Mouse (Mus musculus) 3134 (cell line): ENCODE measurements around the gene Tbx19.

Experiments used
- DNase-seq: peaks from one replicate; pipeline ENCODE4 v3.0.0-alpha.2; 2011; ENCODE audit warnings: low spot score; ENCODE audit not compliant: insufficient read length; ENCODE audit errors: extremely low read depth

Tbx19 gene

DNA sequence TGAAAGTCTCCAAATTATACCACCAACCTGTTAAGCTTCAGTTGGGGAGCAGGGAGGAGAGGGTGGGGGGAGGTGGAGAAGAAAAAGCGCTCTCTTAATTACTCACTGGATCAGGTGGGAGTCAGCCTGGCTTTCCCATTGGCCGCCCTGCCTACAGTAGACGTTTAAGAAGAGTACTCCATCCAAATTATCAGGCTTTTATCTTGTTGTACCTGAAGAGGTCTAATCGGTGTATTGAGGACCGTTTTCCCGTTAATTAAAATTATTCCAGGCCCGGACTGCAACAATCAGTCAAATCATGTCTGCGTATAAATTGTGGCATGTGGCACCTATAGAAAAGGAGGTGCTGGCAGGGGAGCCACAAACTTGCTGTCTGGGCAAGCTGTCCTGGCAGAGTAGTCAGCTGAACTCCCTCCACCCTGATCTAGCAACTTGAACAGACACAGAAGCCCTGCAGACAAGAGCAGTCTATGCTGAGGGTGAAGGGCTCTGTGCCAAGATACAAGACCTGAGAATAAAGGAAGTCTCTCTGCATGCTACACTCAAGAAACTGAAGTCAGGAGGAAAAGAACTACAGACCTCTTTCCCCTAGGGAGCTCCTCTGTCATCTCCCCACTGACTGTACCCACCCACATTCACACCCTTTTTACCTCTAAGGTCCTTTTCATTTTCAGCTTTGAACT, at the start of gene Tbx19:
Gene Tbx19, minus strand, starts transcription at position 51 of the 683 bp plus-strand sequence.
- DNase-seq = no peak

GRCm38 (mm10) chr1:165205591-165205990, 45.0 kb upstream of the Tbx19 start:
- no peak for DNase-seq

- DNase-seq = peak; percentile 39
Observed at GRCm38 (mm10) chr1:165203488-165204035, 43.0 kb upstream of the Tbx19 start.

- no peak for DNase-seq
Observed at GRCm38 (mm10) chr1:165201445-165202012, 41.0 kb upstream of the Tbx19 start.

- DNase-seq = no peak
Observed at GRCm38 (mm10) chr1:165200748-165201147, 40.2 kb upstream of the Tbx19 start.

- no peak for DNase-seq
Observed at GRCm38 (mm10) chr1:165199639-165200038, 39.1 kb upstream of the Tbx19 start.

- no peak for DNase-seq
Observed at GRCm38 (mm10) chr1:165198951-165199350, 38.4 kb upstream of the Tbx19 start.

GRCm38 (mm10) chr1:165197875-165198274, 37.3 kb upstream of the Tbx19 start:
- DNase-seq = no peak

- DNase-seq = no peak
Observed at GRCm38 (mm10) chr1:165195396-165195960, 34.9 kb upstream of the Tbx19 start.

DNA sequence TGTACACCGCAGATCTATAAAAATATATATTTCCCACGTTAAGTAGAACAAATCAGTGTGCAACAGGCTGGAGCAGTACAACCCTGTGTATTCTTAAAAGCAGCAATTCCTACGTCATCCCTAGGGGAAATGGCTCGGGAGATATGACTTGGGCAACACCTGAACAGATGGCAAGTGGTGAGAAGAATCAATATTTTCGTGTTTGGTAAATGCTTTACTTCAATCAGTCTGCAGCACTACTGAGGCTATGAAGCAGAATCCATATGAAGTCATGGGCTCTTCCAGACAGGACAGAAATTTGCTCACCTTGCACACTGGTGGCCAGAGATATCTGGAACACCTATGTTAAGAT, 34.1 kb upstream of the Tbx19 start:
- no peak for DNase-seq

- peak; percentile 93 for DNase-seq
Observed at GRCm38 (mm10) chr1:165193880-165194661, 33.5 kb upstream of the Tbx19 start, which contains the start of gene Sft2d2. Gene Sft2d2 (minus strand): TSS chr1:165194438.

DNA sequence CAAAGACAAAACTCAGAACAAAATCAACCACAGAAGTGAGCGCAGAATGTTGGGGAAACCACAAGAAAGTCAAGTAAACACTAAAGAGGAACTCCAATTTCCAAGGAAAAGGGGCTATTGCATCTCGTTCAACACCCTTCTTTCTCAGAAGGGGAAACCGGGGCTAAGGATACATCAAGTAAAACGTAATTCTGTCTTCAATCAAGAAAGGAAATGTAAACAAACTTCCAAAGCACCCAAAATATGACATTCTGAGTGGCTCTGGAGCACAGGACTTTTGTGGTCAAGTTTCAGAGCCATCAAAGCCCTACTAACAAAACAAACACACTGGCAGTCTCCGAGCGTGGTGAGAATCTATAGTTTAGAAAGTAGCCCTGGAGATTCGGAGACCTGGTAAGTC, 32.9 kb upstream of the Tbx19 start:
- DNase-seq = no peak

GRCm38 (mm10) chr1:165192714-165193264, 32.2 kb upstream of the Tbx19 start:
- DNase-seq = no peak

- no peak for DNase-seq
Observed at GRCm38 (mm10) chr1:165192102-165192501, 31.5 kb upstream of the Tbx19 start.

- DNase-seq = no peak
Observed at GRCm38 (mm10) chr1:165191611-165192010, 31.0 kb upstream of the Tbx19 start.

- DNase-seq = no peak
Observed at GRCm38 (mm10) chr1:165190571-165191273, 30.1 kb upstream of the Tbx19 start.

DNA sequence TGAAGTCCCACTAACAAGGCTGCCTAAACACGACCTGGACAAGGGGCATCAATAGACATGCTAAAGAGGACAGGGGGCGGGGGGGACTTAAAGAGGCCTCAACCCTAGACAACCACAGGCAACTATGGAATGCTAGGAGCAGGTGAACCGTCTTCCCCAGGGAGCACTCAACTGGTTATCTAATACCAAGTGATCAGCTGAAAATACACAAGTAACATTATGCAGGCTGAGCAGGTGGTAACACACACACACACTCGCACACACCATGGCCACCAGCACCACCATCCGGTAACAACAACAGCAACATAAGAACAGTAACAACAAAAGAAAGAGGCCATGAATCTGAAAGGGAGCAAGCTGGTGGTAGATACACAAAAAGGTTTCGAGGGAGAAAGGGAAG, 29.5 kb upstream of the Tbx19 start:
- no peak for DNase-seq

GRCm38 (mm10) chr1:165188806-165189580, 28.4 kb upstream of the Tbx19 start:
- no peak for DNase-seq

DNA sequence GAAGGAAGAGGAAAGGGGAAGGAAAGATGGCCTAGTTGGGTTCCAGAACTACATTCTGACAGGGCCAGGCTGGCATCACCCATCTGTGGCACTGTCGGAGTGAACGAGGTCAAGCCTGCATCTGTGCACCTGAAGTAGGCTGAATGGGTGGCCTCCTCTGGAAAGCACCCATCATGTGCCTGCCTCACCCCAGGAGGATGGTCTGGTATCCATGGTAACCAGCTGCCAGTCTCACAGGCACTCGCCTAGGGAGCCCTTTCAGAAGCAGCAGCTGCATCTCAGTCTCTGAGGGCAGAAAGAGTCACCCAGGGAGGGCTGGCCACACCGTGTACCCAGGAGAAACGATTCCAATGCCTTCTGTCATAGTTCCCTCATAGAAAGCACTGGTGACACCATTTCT, 26.8 kb upstream of the Tbx19 start:
- DNase-seq = no peak

DNA sequence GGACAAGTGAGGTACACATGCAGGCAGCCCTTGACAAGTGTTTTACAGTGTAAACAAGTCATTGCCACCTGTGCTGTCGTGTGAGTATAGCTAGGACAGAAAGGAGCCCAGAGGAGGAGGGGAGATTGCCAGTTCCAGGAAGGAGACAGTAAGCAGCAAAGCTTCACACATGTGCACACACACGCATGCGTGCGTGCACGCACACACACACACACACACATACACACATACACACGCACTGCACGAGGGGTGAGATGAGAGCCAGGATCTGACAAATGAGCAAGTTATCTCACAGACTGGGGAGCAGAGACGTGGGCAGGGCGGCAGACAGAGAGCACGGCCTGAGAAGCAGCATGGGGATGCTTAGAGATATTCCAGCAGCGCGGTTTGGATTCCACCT, 25.9 kb upstream of the Tbx19 start:
- DNase-seq = no peak
